Mouse (Mus musculus): ENCODE results near the gene Grik3. TPM values are rescaled to one million over a fixed set of nuclear protein-coding genes. Genes with fewer than 3 reads are reported as not detected.
"Not testable (repeated sequence)": the region's sequence is repeated elsewhere in the genome, so short reads cannot be mapped to it uniquely, and the experiment has no call there.

Gene Grik3
- polyA plus RNA-seq, 2 experiments from 2014 or later, result not detected

- ATAC-seq, result no peak
Measured at GRCm38 (mm10) chr4:125599510-125600005, 109.1 kb downstream of the Grik3 start.

GRCm38 (mm10) chr4:125600642-125601041 is 110.1 kb downstream of the Grik3 start:
- no peak for ATAC-seq

- no peak for ATAC-seq
Measured at GRCm38 (mm10) chr4:125601301-125601700, 110.8 kb downstream of the Grik3 start.

GRCm38 (mm10) chr4:125604494-125604893 is 114.0 kb downstream of the Grik3 start:
- ATAC-seq, result no peak

- ATAC-seq, result no peak
Measured at GRCm38 (mm10) chr4:125606147-125606546, 115.6 kb downstream of the Grik3 start.

GRCm38 (mm10) chr4:125607397-125608042 is 117.0 kb downstream of the Grik3 start:
- ATAC-seq, result no peak

GRCm38 (mm10) chr4:125608896-125609295 is 118.4 kb downstream of the Grik3 start:
- ATAC-seq, result not testable (repeated sequence)

- no peak for ATAC-seq
Measured at GRCm38 (mm10) chr4:125609320-125610306, 119.1 kb downstream of the Grik3 start.

GRCm38 (mm10) chr4:125617851-125618250 is 127.4 kb downstream of the Grik3 start:
- ATAC-seq, result no peak

- ATAC-seq, result no peak
Measured at GRCm38 (mm10) chr4:125618524-125619320, 128.2 kb downstream of the Grik3 start.

GRCm38 (mm10) chr4:125624885-125625678 is 134.6 kb downstream of the Grik3 start:
- ATAC-seq, result no peak

- no peak for ATAC-seq
Measured at GRCm38 (mm10) chr4:125629544-125629943, 139.0 kb downstream of the Grik3 start.

- ATAC-seq, result no peak
Measured at GRCm38 (mm10) chr4:125635037-125635436, 144.5 kb downstream of the Grik3 start.

- ATAC-seq, result no peak
Measured at GRCm38 (mm10) chr4:125636616-125637304, 146.3 kb downstream of the Grik3 start.

GRCm38 (mm10) chr4:125637364-125637763 is 146.9 kb downstream of the Grik3 start:
- no peak for ATAC-seq

- ATAC-seq, result no peak
Measured at GRCm38 (mm10) chr4:125640520-125640919, 150.0 kb downstream of the Grik3 start.

GRCm38 (mm10) chr4:125640921-125641663 is 150.6 kb downstream of the Grik3 start:
- no peak for ATAC-seq

- no peak for ATAC-seq
Measured at GRCm38 (mm10) chr4:125644581-125645568, 154.4 kb downstream of the Grik3 start.

- ATAC-seq, result no peak
Measured at GRCm38 (mm10) chr4:125651676-125652246, 161.3 kb downstream of the Grik3 start.
